Mouse (Mus musculus) heart, postnatal 25 days (tissue): Measurements from ENCODE around the gene Rptor. TPM values are rescaled to one million over a fixed set of nuclear protein-coding genes. Genes with fewer than 3 reads are reported as not detected.

Source experiments
- DNase-seq: peaks from one replicate; pipeline ENCODE4 v3.0.0; 2022; ENCODE audit warnings: low spot score
- intact Hi-C: fragments of 180-260 bp; cut with DNase I; formaldehyde crosslinking; loops from one replicate; pipeline ENCODE4 v1.15.1; 2025
- total RNA-seq, 2 experiments: library from RNA; stranded (reverse); gene quantifications; 2 replicates each; pipeline ENCODE4 v1.2.3; 2021

The Rptor gene
- total RNA-seq, 2 experiments from 2014 or later = 32.5 to 34.4 TPM

DNA sequence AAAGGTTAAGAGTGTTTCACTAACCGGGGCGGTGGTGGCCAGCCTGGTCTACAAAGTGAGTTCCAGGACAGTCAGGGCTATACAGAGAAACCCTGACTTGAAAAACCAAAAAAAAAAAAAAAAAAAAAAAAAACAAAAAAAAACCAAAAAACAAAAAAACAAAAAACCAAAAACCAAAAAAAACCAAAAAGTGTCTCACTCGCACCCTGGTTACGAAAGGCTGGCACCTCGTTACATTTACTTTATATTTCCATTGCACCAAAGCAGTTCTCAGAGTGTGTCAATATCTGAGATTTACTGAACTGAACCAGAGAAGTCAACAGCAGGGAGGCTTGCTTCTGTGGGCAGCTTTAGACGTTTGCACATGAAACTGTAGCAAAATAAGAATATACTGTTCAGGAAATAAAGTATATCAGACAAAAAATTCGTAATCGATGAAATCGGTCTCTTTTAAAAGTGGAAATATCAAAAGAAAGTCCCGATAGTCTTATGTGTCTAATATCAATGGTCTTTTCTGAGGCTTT, 466 bp upstream of the Rptor start:
- intact Hi-C loops = no loop called here
- DNase-seq = no peak

DNA sequence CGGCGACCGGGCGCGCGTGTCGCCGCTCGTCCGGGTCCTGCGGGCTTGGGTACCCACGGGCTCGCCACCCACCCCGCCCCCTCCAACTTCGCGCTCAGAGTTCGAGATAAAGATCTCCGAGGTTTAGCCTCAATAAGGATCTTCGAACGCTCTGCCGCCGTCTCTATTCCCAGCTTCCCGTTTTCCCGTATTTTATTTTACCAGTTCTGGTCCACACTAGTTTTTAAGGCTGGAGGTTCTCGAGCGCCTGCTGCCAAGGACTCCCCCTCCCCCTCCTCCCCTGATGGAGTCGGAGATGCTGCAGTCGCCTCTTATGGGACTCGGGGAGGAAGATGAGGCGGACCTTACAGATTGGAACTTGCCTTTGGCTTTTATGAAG, 811 bp downstream of the Rptor start:
- intact Hi-C loops = no loop called here
- no peak for DNase-seq

DNA sequence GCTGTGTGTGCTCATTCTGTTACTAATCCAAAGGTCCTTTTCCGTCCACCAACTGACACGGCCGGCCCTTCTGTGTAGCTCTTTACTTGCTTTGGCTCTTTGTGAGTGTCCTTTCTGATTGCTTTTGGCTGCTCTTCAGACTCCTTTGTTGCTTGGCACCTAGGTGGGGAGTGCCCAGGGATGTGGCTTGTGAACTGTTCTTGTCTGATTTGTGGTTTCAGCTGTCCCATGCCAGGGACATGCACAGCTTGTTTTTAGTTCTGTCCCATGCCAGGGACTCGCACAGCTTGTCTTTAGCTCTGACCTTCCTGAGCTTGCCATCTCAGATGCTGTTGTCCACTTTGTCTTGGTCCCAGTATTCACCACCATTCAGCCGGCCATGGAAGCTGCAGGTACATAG, 4.8 kb downstream of the Rptor start:
- no peak for DNase-seq
- intact Hi-C loops = no loop called here

DNA sequence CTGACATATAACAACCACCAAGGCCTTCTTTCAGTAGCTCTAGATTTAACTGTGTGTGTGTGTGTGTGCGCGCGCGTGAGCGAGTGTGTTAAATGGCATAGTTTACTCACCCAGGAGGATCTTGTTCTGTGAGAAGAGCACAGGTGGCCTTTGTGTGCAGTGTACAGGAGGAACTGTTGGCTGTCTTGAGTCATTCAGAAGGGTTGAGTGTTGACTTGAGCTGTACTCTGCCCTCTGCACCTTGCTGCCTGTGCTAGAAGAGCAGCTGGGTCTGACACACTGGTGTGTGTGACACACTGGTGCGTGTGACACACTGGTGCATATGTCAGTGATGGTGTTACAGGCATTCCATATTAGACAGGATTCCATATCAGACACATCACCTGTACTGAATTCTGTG, 8.8 kb downstream of the Rptor start:
- intact Hi-C loops = no loop called here
- no peak for DNase-seq

DNA sequence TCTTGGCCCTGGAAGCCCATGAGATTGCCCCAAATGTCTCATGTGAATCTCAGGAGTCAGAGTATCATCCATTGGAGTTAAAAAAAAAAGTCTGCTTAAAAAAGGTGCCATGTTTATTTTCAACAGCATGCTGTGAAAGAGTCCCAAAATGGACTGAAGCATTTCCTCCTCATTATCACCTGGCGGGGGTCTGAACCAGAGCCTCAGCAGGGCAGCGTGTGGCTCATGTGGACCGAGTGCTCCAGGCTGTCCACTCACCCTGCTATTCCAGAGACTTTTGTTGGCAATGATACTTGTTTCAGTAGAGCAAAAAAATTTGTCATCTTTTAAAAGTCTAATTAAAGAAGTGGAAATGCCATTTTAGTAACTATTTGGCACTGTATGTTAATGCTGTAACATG, 9.5 kb downstream of the Rptor start:
- intact Hi-C loops = no loop called here
- DNase-seq = no peak

DNA sequence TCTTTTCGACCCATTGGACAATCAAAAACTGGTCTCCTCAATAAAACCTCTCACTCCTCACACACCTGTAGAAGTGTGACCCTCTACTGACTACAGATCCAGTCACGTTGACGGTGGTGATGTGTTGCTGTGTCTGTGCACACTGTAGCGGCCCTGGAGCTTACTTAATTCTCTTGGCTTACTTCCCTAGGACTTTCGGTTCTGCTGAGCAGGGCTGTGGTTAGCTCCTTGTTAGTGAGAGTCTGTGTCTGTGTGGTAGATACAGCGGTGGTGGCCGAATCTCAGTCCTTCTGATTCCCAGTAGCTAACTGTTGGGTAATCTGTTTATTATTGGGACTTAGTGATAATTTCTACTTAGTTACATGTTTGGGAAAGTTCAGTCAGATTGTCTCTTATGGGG, 12.4 kb downstream of the Rptor start:
- intact Hi-C loops = loop anchor here (5.0 kb wide), 1 partner anchor 113 kb away; no protein-coding TSS in a partner anchor
- DNase-seq = no peak

DNA sequence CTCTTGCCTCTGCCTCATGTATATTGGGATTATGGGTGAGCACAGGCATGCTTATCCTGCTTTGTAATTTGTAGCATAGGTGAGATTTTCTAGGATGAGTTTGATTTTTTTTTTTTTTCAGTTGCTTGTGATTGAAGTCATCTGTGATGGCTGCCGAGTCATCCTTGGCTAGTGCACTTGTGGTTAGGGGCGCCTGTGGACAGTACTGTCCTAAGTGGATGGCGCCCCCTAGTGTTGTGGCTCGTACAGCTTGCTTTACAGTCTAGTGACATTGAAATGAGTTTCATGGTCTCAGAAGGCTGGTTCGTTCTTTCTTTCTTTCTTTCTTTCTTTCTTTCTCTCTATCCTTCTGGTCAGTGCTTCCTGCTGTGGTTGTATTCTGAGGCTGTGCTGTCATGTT, 16.1 kb downstream of the Rptor start:
- no peak for DNase-seq
- intact Hi-C loops = loop anchor here (5.0 kb wide), 1 partner anchor 116 kb away; no protein-coding TSS in a partner anchor

DNA sequence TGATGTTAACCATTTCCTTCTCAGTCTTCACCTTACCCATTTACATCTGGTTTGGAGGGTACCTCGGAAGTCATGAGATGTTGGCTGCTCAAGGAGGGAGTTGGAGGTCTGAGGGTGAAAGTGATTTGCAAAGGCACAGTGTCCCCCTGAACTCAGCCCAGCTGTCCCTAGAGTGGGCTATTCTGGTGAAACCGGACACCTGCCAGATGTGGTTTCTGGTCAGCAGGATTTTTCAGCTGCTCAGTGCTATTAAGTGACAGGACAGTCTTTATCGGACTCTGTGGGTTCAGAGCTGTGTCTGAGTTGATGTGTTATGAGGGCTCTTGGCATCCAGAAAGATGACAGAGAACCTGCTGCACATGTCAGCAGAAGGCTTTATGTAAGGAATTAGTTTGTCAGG, 18.6 kb downstream of the Rptor start:
- DNase-seq = no peak
- intact Hi-C loops = no loop called here

DNA sequence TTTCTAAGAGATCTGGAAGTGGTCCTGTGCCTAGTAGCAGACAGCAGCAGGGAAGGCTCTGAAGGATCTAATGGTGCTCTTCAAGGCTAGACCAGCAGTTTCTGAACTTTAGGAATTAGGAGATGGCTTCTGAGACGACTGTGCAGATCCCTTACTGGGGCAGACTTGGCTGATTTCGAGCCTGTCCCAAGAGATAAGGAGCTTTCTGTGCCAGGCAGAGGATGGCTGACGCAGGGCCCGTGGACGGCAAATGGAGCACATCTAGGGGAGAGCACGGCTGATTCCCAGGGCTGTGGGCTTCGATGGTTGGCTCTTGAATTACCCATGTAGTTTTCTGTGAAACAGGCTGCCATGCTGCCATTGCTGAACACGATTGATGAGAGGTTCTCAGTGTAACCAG, 21.1 kb downstream of the Rptor start:
- no peak for DNase-seq
- intact Hi-C loops = no loop called here

DNA sequence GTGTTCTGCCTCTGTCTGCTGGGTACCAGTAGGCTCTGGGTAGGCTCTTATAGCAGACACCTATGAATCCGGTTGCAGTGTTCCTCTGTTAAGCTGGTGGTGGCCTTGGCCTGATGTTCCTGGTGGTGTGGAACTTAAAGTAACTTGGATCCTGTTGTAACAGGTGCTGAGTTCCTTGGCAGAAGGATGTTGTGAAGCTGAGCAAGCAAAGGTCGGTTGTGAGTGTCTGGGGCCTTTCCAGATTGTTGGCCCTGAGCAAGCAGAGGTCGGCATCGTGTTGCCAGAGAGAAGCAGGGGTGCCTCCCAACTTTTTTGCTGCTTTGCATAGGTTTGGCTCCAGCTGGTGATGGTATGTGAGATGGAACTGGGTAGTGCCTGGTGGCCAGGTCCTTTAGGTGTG, 21.7 kb downstream of the Rptor start:
- DNase-seq = no peak

DNA sequence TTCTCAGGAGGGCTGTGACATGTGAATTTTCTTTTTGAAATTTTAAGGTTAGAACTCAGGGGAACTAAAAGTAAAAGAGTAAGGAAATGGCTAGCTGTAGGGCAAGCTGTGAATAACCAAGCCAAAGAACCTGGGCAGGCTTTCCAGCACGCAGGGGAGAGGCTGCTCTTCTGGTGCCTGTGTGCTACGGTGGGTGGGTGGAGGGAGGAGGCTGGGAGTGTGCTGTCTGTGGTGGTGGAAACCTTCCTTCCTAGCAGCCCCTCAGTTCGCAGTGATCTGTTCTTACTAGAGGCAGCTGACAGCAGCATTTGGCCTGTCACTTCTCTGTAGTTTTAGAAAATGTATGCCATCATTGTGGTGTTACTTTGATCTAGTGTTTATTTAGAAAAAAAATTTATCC, 22.2 kb downstream of the Rptor start:
- DNase-seq = no peak
- intact Hi-C loops = no loop called here

More for the DNA sequence above, 21.7 kb downstream of the Rptor start:
- intact Hi-C loops = no loop called here

DNA sequence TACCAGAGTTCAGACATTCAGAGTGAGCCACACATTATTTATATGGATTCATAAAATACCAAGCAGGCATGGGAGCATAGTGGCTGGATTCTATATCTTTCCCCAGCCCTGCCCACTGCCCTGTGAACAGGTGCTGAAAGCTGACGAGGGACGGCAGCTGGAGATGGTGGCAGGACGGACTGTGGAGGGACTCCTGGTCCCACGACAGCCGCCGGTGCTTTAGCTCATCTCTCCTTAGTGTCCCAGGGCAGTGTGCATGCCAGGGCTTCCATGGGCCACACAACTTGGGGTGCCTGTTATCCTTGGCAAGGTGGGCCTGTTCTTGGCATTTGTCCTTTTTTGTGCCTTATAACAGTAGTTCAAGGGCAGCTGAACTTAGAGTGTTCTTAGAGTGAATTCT, 22.8 kb downstream of the Rptor start:
- DNase-seq = no peak
- intact Hi-C loops = no loop called here

DNA sequence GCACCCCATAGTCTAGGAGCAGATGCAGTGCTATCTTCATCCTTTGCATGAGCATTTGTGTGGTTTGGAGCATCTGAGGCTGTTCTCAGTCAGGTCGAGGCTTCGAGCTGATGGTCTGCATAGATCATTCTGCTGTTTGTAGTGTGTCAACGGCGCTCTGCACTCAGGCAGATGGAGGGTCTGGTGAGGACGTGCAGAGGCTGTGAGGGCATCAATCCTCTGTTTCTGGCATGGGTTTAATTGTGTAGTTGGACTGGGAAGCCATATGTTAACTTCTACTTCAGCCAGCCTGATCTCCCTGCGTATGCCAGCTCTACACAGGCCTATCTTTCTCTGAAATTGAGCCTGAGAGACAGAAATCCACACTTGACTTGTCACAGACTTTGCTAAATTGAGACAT, 23.2 kb downstream of the Rptor start:
- intact Hi-C loops = no loop called here

DNA sequence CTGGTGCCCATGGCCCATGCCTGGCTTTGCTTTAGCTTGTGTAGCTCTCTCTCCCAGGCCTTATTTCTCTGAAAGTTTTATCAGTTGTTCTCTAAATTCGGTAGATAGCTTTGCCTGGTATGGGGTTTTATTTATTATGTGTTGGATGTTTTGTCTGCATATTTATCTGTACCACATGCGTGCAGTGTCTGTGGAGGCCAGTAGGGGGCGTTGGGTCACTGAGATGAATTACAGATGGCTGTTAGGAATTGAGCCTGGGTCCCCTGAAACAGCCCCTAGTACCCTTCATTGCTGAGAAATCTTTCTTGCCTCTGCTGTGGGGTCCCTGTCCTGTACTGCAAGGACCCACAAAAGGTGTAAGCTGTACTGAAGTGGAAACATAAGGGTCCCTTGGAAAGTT, 24.5 kb downstream of the Rptor start:
- intact Hi-C loops = no loop called here
- no peak for DNase-seq

More for the DNA sequence above, 23.2 kb downstream of the Rptor start:
- no peak for DNase-seq

DNA sequence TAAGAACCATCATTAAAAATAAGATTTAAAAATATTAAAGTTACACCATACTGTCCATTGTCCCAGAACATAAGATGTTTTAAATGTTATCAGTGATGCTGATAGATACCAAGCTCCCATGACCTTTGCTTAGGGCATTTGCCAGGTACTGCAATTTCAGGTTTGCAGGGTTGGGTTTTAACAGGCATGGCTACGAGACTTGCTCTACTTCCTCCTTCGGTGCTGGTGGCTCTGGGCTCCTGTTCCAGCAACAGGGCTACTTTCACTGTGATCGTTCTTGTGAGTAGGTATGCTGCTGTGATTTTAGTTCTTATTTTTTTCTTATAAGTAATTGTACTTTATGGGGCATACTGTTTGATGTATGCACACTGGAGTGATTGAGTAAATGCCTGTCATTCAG, 26.4 kb downstream of the Rptor start:
- DNase-seq = no peak
- intact Hi-C loops = no loop called here

DNA sequence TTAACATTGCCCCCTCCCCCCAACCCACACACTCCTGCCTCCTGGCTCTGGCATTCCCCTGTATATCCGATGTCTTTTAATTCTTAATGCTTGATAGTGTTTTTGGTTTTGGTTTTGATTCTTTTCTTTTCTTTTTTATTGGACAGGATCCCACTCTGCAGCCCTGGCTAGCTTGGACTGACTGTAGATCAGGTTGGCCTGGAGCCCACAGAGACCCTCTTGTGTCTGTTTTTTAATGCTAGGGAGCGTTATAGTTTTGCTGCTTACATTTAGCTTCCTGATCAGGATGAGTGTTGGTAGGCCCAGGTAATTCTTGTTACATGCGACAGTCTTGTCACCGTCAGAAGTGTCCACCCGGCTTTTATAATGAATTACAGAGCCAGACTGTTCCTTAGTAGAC, 27.6 kb downstream of the Rptor start:
- intact Hi-C loops = no loop called here
- DNase-seq = no peak

DNA sequence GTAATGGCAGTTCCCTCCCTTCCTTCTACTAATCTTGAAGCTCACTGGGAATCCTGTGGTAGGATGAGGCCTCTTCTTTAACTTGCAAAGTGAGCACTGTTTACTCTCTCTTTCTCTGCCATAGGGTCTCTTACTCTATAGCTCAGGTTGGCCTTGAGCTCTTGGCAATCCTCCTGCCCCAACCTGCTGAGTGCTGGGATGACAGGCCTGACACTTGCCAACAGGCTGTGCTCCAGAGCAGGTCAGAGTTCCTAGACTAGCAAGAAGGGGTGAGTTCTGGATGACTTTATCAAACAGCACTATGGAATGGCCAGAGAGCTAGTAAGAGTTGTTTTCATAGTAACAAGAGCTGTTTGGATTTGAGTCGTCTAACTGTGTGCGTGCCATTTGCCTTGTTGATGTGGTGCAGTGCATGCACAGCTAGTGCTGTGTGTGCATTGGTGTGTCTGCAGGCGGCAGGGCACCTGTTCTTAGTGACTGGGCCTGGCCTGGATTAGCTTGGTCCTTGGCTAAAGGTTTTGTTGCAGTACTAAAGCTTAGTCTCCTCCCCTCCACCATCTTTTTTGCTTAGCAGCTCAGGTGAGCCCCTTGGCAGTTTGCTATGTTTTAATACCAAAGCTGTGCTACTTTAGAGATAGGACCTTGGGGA, 28.6 kb downstream of the Rptor start:
- DNase-seq = no peak
- intact Hi-C loops = no loop called here

DNA sequence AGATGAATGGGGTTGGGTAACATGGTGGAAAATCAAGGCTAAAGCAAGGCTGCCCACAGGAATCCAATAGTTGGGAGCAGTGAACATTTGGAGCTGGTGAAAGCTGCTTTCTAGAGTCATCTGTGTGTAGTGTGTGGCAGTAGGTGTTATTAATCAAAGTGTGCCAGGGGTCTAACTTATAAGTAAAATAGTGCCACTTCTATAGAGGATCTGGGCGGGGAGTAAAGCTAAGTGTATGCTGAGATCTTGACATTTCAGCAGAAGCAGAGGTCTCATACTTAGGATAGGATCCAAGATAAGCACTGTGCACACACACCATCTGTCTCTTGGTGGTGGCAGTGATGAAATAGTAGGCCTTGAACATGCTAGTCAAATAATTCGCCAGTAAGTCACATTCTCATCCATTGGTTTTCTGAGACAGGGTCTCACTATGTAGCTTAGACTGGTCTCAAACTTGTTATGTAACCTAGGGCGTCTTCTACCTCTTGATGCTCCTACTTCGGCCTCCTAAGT, 33.7 kb downstream of the Rptor start:
- no peak for DNase-seq
- intact Hi-C loops = no loop called here

DNA sequence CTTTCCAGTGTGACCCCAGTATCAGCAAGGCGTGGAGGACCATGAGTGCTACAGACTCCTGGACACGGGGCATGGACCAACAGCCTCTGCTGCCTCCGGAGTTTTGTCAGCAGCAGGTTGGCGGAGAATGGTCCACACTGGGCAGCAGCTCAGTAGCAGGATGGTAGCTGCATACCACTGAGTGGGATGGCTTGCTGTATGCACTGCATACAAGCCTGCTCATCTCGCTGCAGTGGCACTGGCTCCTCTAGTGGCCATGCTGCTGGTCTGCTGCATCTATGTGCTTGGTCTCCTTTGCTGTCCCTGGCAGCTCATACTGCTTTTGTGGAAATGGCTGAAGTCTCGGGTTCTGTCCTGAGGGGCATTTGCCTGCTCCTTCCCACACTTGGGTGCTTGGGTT, 34.8 kb downstream of the Rptor start:
- DNase-seq = no peak
- intact Hi-C loops = no loop called here

DNA sequence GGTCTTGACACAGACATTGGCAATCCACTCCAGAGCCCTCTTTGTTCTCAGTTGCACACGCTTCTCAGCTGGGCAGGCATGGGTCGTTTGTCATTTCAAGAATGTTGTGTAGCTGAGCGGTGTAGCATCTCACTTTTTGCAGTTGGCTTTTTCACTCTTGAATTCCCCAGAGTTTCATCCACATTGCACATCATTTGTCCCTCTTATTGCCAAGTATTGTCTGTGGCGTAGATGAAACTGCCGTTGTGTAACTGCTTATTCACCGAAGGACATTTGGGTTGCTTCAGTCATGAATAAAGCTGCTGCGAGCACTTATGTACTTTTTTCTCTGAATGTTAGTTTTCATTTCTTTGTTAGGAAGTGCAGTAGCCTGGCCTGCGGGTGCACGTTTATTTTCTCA, 37.8 kb downstream of the Rptor start:
- DNase-seq = no peak
- intact Hi-C loops = no loop called here

DNA sequence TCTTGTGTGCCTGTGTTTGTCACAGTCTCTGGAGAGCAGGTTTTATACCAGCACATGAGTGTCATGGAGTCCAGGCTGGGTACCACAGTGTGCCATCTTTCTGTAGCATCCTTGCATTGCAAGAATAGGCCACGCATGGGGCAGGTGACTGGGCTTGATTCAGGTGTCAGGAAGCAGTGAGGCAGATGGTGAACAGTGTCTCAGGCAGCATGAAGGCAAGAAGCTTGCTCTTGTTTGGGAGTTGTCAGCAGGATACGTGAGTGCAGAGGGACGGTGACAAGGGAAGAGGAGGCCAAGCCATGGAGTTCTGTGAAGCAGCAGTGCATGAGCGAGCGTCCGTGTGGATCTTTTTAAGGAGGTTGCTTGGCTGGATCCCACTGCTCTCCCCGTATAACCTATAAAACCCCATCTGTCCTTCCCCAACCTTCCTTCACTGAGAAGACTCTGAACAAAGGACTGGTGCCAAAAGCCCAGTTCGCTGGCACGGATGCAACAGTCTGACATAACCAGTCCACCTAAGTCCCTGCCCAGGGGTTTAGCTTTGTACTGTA, 39.2 kb downstream of the Rptor start:
- intact Hi-C loops = no loop called here
- DNase-seq = no peak

DNA sequence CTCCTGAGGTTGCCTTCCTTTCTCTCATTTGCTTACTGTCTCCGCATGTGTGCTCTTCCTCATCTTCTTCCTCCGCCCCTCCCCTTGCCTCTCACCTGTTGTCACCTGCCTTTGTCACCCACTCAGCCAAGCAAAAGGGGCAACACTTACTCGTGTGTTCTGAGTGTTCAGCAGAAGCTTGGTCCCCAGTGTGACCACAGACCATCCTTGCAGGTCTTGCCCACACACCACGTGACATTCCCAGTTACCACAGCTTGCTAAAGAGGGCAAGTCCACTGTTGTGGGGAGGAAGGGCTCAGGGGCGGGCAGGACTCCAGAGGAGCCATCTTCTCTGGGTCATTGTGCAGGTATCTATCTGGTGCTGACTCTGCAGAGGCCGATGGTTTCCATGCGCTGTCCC, 40.6 kb downstream of the Rptor start:
- intact Hi-C loops = no loop called here

More for the DNA sequence above, 40.6 kb downstream of the Rptor start:
- no peak for DNase-seq
